In genomic region chr9:43261124-43261907, GRCm38 (mm10) we compare ENCODE assay signal across 12 mouse cellular contexts. TPM values are rescaled to one million over a fixed set of nuclear protein-coding genes. Genes with fewer than 3 reads are reported as not detected.
DNase-seq lines count a peak whose midpoint lies in the region; ATAC-seq lines count a peak whose summit lies in the region.
"Had no signal": no experiment of that assay in that cellular context is flagged by ENCODE, and none has a peak within 500 bp of the region (broad histone marks: within the 10 kb centered on the region; RNA-seq: fewer than 3 reads in every experiment).

No protein-coding gene starts in this region.

- no peak overlapping the region for H3K4me3 ChIP-seq in kidney, embryonic 14.5 days (ENCODE audit: low read length)
- no peak overlapping the region for H3K4me3 ChIP-seq in intestine, embryonic 16.5 days (ENCODE audit: low read length)
- H3K4me3 ChIP-seq: myocyte had no signal

- WGBS in kidney, embryonic 14.5 days = 65% methylated on average over 4 of the region's 4 CpGs
- whole genome bisulfite sequencing in intestine, embryonic 16.5 days = 28% methylated on average over 4 of the region's 4 CpGs

- peak; percentile 41; the same call in 1 of the 2 replicates for ATAC-seq in kidney, embryonic 14.5 days (ENCODE audit: low FRiP score, low TSS enrichment)
- ATAC-seq in intestine, embryonic 16.5 days = peak; percentile 33

- no peaks in the 10 kb centered on the region for H3K9me3 ChIP-seq in kidney, embryonic 14.5 days (ENCODE audit: control insufficient read depth, low read length)
- H3K9me3 ChIP-seq in intestine, embryonic 16.5 days (ENCODE audit: control insufficient read depth, low read length) = no peaks in the 10 kb centered on the region

- H3K27me3 ChIP-seq in kidney, embryonic 14.5 days (ENCODE audit: control insufficient read depth, insufficient read depth, low read length) = no peaks in the 10 kb centered on the region
- H3K27me3 ChIP-seq in intestine, embryonic 16.5 days (replicated peaks; ENCODE audit: control insufficient read depth, insufficient read depth, low read length) = no peaks in the 10 kb centered on the region

- H3K4me1 ChIP-seq in kidney, embryonic 14.5 days (ENCODE audit: control insufficient read depth, insufficient read depth, low read length) = peaks cover 39% of the 10 kb centered on the region
- peaks cover 42% of the 10 kb centered on the region for H3K4me1 ChIP-seq in intestine, embryonic 16.5 days (ENCODE audit: control insufficient read depth, insufficient read depth, low read length)

- H3K9ac ChIP-seq in kidney, embryonic 14.5 days (ENCODE audit: low read depth, low read length) = peak overlapping the region; percentile 8; the same call in 1 of the 2 replicates
- H3K9ac ChIP-seq in intestine, embryonic 16.5 days (ENCODE audit: low read depth, low read length) = no peak overlapping the region

- no peak overlapping the region for H3K4me2 ChIP-seq in kidney, embryonic 14.5 days (replicated peaks; ENCODE audit: low read depth, low read length)
- peak overlapping the region; percentile 11; the same call in 1 of the 2 replicates for H3K4me2 ChIP-seq in intestine, embryonic 16.5 days (ENCODE audit: low read depth, low read length)

- no peak for DNase-seq in kidney, adult 8-10 months
- DNase-seq in embryo, embryonic 11 days = peak; percentile 77
- DNase-seq in mesoderm, embryonic 11.5 days (ENCODE audit: low read depth, low spot score) = peak; percentile 66
- DNase-seq in adrenal gland, postnatal 25 days = no peak
- DNase-seq in T-cell, adult 2 months (ENCODE audit: low spot score) = no peak
- DNase-seq in testis, postnatal 14 days (ENCODE audit: low spot score) = no peak
- DNase-seq: adrenal gland, postnatal 14 days; layer of hippocampus, postnatal 36 days had no signal

- no peaks in the 10 kb centered on the region for H3K36me3 ChIP-seq in kidney, embryonic 14.5 days (ENCODE audit: control insufficient read depth, insufficient read depth, low read length)
- H3K36me3 ChIP-seq in intestine, embryonic 16.5 days (ENCODE audit: control insufficient read depth, insufficient read depth, low read length) = no peaks in the 10 kb centered on the region

- peak overlapping the region; percentile 89 for H3K27ac ChIP-seq in kidney, embryonic 14.5 days (ENCODE audit: low read depth, low read length)
- H3K27ac ChIP-seq in intestine, embryonic 16.5 days (ENCODE audit: low read length) = peak overlapping the region; percentile 99

RNA-seq across cellular contexts. Expression of gene Oaf, which starts 21.6 kb away (rescaled TPM):
- 88.5 and 88.9 TPM in 2 replicates for polyA plus RNA-seq in kidney, embryonic 14.5 days (2014; fragmentation: Nextera tagmentation; extraction: Ambion mirVana)
- 11.8 and 44.1 TPM in 2 replicates for polyA plus RNA-seq in intestine, embryonic 16.5 days (2015; fragmentation: Nextera tagmentation; extraction: Ambion mirVana)
- total RNA-seq in adrenal gland, postnatal 25 days (2021) = 7.7 and 16.8 TPM in 2 replicates

RNA-seq across cellular contexts. Expression of gene Trim29, which starts 49.3 kb away (rescaled TPM):
- 0.31 and 0.50 TPM in 2 replicates for polyA plus RNA-seq in kidney, embryonic 14.5 days (2014; fragmentation: Nextera tagmentation; extraction: Ambion mirVana)
- polyA plus RNA-seq in intestine, embryonic 16.5 days (2015; fragmentation: Nextera tagmentation; extraction: Ambion mirVana) = 0.87 and 1.0 TPM in 2 replicates
- total RNA-seq in adrenal gland, postnatal 25 days (2021) = 0.33 TPM in 1 of 2 replicates, not detected in the other
- total RNA-seq: common myeloid progenitor, adult 5-6 weeks had no signal

RNA-seq across cellular contexts. Expression of gene Pou2f3, which starts 51.1 kb away (rescaled TPM):
- 0.11 TPM in 1 of 2 replicates, not detected in the other for polyA plus RNA-seq in kidney, embryonic 14.5 days (2014; fragmentation: Nextera tagmentation; extraction: Ambion mirVana)
- 0.24 and 0.34 TPM in 2 replicates for polyA plus RNA-seq in intestine, embryonic 16.5 days (2015; fragmentation: Nextera tagmentation; extraction: Ambion mirVana)
- total RNA-seq in adrenal gland, postnatal 25 days (2021) = not detected in 2 replicates
- total RNA-seq: adrenal gland, postnatal 14 days; common myeloid progenitor, adult 5-6 weeks had no signal
- polyA plus RNA-seq: myocyte had no signal

Comparison
In these comparisons a context has a peak if more than half of its experiments do, and no peak if none do; other contexts are left out.
1. DNase-seq: peak in embryo, embryonic 11 days (single experiment) and mesoderm, embryonic 11.5 days (single experiment); none in kidney, adult 8-10 months (0 of 2), adrenal gland, postnatal 25 days (single experiment), T-cell, adult 2 months (single experiment) and testis, postnatal 14 days (single experiment).